Mouse (Mus musculus) ES-Bruce4 (cell line): ENCODE results near the gene Myo1f.

Experiments used
- CTCF ChIP-seq: IDR thresholded peaks from one replicate; pipeline ENCODE4 v1.8.1; 2011; ENCODE audit warnings: low read depth, low read length
- EP300 ChIP-seq: IDR thresholded peaks from 2 replicates; pipeline ENCODE4 v1.6.1; 2011; ENCODE audit warnings: low read depth, low read length; ENCODE audit not compliant: insufficient read depth
- POLR2A ChIP-seq: IDR thresholded peaks from one replicate; pipeline ENCODE4 v1.8.1; 2011; ENCODE audit warnings: low read length; ENCODE audit not compliant: insufficient read depth

GRCm38 (mm10) chr17:33549212-33549611 is 6.3 kb upstream of the Myo1f start:
- no peak for TF ChIP-seq CTCF
- TF ChIP-seq POLR2A: no peak
- TF ChIP-seq EP300: no peak
